Mouse (Mus musculus): ENCODE measurements around the gene Dmrt1. TPM values are rescaled to one million over a fixed set of nuclear protein-coding genes. Genes with fewer than 3 reads are reported as not detected.

The Dmrt1 gene
- total and polyA plus RNA-seq, 3 experiments = not detected

DNA sequence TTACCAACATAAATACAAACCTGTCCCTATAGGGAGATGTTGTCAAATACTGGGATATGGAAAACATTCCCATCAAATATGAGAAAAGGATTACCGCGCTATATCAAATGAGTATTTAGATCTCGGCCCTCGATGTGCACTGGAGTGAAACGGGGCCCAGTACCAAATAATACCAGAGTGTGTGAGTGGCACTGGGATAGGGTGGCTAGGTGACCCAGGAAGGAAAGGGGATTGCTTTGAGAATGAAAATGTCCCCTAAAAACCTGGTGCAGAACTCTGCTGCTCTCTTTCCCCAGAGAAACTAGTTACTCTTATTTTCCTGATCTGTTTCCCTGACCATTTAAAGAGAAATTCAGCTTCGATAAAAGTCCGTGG, 102.8 kb downstream of the Dmrt1 start:
- H3K79me2 ChIP-seq (ENCODE audit: control insufficient read depth, insufficient read depth, low read length, poor library complexity) = no peaks in the 10 kb centered on the region
- H3K27ac ChIP-seq (ENCODE audit: control insufficient read depth, low read depth, low read length) = no peak overlapping the region
- no peak overlapping the region for H3K4me3 ChIP-seq (ENCODE audit: control insufficient read depth in 1 of 2, insufficient read depth in 1 of 2, low read depth in 2 of 2, low read length in 2 of 2)
- no peak overlapping the region for H3K9ac ChIP-seq (ENCODE audit: control insufficient read depth, low read depth, low read length, poor library complexity, severe bottlenecking)
- H3K4me1 ChIP-seq (ENCODE audit: control insufficient read depth in 1 of 2, insufficient read depth in 2 of 2, low read length in 2 of 2) = no peaks in the 10 kb centered on the region
- no peaks in the 10 kb centered on the region for H3K9me3 ChIP-seq (replicated peaks; ENCODE audit: insufficient read depth, low read length)
- no peaks in the 10 kb centered on the region for H3K36me3 ChIP-seq (ENCODE audit: control insufficient read depth in 1 of 2, insufficient read depth in 2 of 2, low read length in 2 of 2)
- DNase-seq (ENCODE audit: low read depth, low spot score) = no peak
- no peaks in the 10 kb centered on the region for H3K27me3 ChIP-seq (ENCODE audit: control insufficient read depth in 1 of 2, insufficient read depth in 2 of 2, low read length in 2 of 2)
- TF ChIP-seq GATA1 (IDR thresholded peaks at IDR 0.05; ENCODE audit: low read depth, low read length) (no peak), TAL1 (IDR thresholded peaks at IDR 0.05; ENCODE audit: low read length) (no peak), CHD1 (IDR thresholded peaks at IDR 0.05; ENCODE audit: low read depth, low read length) (no peak), POLR2A (IDR thresholded peaks at IDR 0.05; ENCODE audit: control insufficient read depth in 1 of 2, insufficient read depth in 1 of 2, low read depth in 1 of 2, low read length in 2 of 2, poor library complexity in 1 of 2) (no peak), POLR2AphosphoS5 (IDR thresholded peaks at IDR 0.05; ENCODE audit: borderline replicate concordance, low read depth, low read length) (no peak), RCOR1 (IDR thresholded peaks at IDR 0.05; ENCODE audit: low read depth, low read length) (no peak), ETS1 (IDR thresholded peaks at IDR 0.05; ENCODE audit: low read depth, low read length) (no peak), MYB (IDR thresholded peaks at IDR 0.05; ENCODE audit: low read depth, low read length) (no peak), RAD21 (IDR thresholded peaks at IDR 0.05; ENCODE audit: low read depth, low read length) (no peak), MYC (IDR thresholded peaks at IDR 0.05; ENCODE audit: low read depth, low read length) (no peak), ZC3H11A (IDR thresholded peaks at IDR 0.05; ENCODE audit: low read depth, low read length) (no peak), UBTF (IDR thresholded peaks at IDR 0.05; ENCODE audit: borderline replicate concordance, insufficient read depth, low read depth, low read length) (no peak), ELF1 (IDR thresholded peaks at IDR 0.05; ENCODE audit: low read depth, low read length) (no peak), MXI1 (IDR thresholded peaks at IDR 0.05; ENCODE audit: low read depth, low read length) (no peak)

DNA sequence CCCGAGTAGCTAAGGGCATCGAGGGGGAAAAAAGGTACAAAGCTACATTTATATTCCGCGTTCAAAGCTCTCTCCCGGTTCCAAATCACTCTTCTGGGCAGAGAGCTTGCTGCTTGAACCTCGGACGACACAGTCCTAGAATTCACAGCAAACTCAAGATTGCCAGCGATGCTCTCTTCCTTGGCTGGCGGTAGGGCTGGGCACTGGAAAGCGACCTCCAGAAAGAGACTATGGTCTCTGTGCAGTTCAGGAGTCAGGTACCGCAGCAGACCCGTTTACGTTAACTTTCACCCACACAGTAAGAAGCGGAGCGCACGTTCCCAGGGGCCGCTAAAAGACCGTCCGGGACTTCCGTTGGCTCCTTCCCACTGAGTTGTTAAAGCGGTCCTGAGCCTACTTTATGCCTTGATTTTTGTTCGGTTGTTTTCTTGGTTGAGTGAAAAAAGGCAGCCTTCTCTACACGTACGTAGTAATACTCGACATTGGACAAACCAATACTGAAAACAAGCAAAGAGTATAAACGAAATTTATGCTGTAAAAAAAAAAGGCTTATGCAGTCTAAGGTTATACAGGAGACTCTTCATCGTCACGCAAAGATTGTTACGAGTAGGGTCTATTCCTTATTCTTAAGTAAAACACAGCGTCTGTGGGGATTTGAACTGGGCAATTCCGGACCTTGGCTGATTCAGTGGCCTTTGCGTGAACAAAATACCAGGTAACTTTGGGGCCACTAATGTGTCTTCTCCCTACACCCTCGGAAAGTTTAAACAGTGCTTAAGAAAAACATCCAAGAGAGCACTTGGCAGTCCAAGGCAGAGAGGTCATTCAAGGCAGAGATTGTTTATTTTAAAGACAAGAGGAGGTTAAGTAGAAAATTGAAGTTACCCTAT, 103.8 kb downstream of the Dmrt1 start:
- no peaks in the 10 kb centered on the region for H3K4me1 ChIP-seq (ENCODE audit: control insufficient read depth in 1 of 2, insufficient read depth in 2 of 2, low read length in 2 of 2)
- no peak for DNase-seq (ENCODE audit: low read depth, low spot score)
- no peak overlapping the region for H3K4me3 ChIP-seq (ENCODE audit: control insufficient read depth in 1 of 2, insufficient read depth in 1 of 2, low read depth in 2 of 2, low read length in 2 of 2)
- no peaks in the 10 kb centered on the region for H3K27me3 ChIP-seq (ENCODE audit: control insufficient read depth in 1 of 2, insufficient read depth in 2 of 2, low read length in 2 of 2)
- H3K79me2 ChIP-seq (ENCODE audit: control insufficient read depth, insufficient read depth, low read length, poor library complexity) = no peaks in the 10 kb centered on the region
- no peak overlapping the region for H3K27ac ChIP-seq (ENCODE audit: control insufficient read depth, low read depth, low read length)
- no peaks in the 10 kb centered on the region for H3K36me3 ChIP-seq (ENCODE audit: control insufficient read depth in 1 of 2, insufficient read depth in 2 of 2, low read length in 2 of 2)
- no peaks in the 10 kb centered on the region for H3K9me3 ChIP-seq (replicated peaks; ENCODE audit: insufficient read depth, low read length)
- no peak overlapping the region for H3K9ac ChIP-seq (ENCODE audit: control insufficient read depth, low read depth, low read length, poor library complexity, severe bottlenecking)
- TF ChIP-seq E2F4 (IDR thresholded peaks at IDR 0.05; ENCODE audit: borderline replicate concordance, low read depth, low read length) (no peak), RCOR1 (IDR thresholded peaks at IDR 0.05; ENCODE audit: low read depth, low read length) (no peak), ZKSCAN1 (IDR thresholded peaks at IDR 0.05; ENCODE audit: low read depth, low read length) (no peak), MAZ (IDR thresholded peaks at IDR 0.05; ENCODE audit: low read depth, low read length) (no peak), TBP (IDR thresholded peaks at IDR 0.05; ENCODE audit: low read depth, low read length) (no peak), USF2 (IDR thresholded peaks at IDR 0.05; ENCODE audit: borderline replicate concordance in 1 of 2, insufficient read depth in 1 of 2, low read depth in 1 of 2, low read length in 2 of 2) (no peak), MEF2A (IDR thresholded peaks at IDR 0.05; ENCODE audit: extremely low read depth, insufficient replicate concordance, low read depth, low read length, poor library complexity, severe bottlenecking) (no peak), HCFC1 (IDR thresholded peaks at IDR 0.05; ENCODE audit: low read depth, low read length) (no peak), POLR2AphosphoS5 (IDR thresholded peaks at IDR 0.05; ENCODE audit: borderline replicate concordance, low read depth, low read length) (no peak), POLR2AphosphoS2 (IDR thresholded peaks at IDR 0.05; ENCODE audit: low read length) (no peak), MYC (IDR thresholded peaks at IDR 0.05; ENCODE audit: low read depth, low read length) (no peak), MAFK (IDR thresholded peaks at IDR 0.05; ENCODE audit: borderline replicate concordance, low read depth, low read length) (no peak), TAL1 (IDR thresholded peaks at IDR 0.05; ENCODE audit: low read length) (no peak), ZC3H11A (IDR thresholded peaks at IDR 0.05; ENCODE audit: low read depth, low read length) (no peak), CHD1 (IDR thresholded peaks at IDR 0.05; ENCODE audit: low read depth, low read length) (no peak), ELF1 (IDR thresholded peaks at IDR 0.05; ENCODE audit: low read depth, low read length) (no peak), MYB (IDR thresholded peaks at IDR 0.05; ENCODE audit: low read depth, low read length) (no peak), NRF1 (IDR thresholded peaks at IDR 0.05; ENCODE audit: insufficient read depth, low read depth, low read length, poor library complexity, severe bottlenecking) (no peak), ZNF384 (IDR thresholded peaks at IDR 0.05; ENCODE audit: low read depth, low read length) (no peak)
